In the genomic region with DNA sequence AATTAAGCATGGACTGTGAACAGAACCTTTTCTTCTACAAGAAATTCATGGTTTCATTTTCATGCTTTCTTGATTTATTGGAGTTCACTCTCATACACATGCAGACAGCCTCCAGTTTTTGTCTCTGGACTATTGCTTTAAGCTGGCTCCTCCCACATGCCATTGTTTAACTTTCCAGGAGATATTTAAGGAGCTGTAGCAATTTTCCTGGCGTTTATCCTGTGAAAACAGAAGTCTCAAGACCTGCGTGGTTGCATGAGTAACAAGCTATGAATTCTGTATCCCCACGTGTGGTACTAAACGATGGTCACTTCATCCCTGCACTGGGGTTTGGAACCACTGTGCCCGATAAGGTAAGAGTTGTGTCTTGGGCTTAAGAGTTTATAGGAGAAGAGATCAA, we compare ENCODE assay signal across 10 mouse cellular contexts. TPM values are rescaled to one million over a fixed set of nuclear protein-coding genes. Genes with fewer than 3 reads are reported as not detected.
A peak's percentile ranks its signal among the peaks of the same experiment; 100 is the strongest.
DNase-seq lines count a peak whose midpoint lies in the region; ATAC-seq and TF ChIP-seq lines count a peak whose summit lies in the region.
"Had no signal": no experiment of that assay in that cellular context is flagged by ENCODE, and none has a peak within 500 bp of the region (broad histone marks: within the 10 kb centered on the region; RNA-seq: fewer than 3 reads in every experiment).

No protein-coding gene starts in this region.

- no peaks in the 10 kb centered on the region for H3K27me3 ChIP-seq in kidney, embryonic 14.5 days (ENCODE audit: control insufficient read depth, insufficient read depth, low read length)
- no peaks in the 10 kb centered on the region for H3K27me3 ChIP-seq in Patski
- H3K27me3 ChIP-seq in heart, embryonic 12.5 days (replicated peaks), result no peaks in the 10 kb centered on the region
- no peaks in the 10 kb centered on the region for H3K27me3 ChIP-seq in lung, embryonic 16.5 days (ENCODE audit: control insufficient read depth, insufficient read depth, low read depth, low read length)

- no peaks in the 10 kb centered on the region for H3K9me3 ChIP-seq in kidney, embryonic 14.5 days (ENCODE audit: control insufficient read depth, low read length)
- H3K9me3 ChIP-seq in heart, embryonic 12.5 days (replicated peaks), result no peaks in the 10 kb centered on the region
- no peaks in the 10 kb centered on the region for H3K9me3 ChIP-seq in lung, embryonic 16.5 days (ENCODE audit: control insufficient read depth, low read length)

- in situ Hi-C loops in Patski (cut with MboI; ENCODE audit: low pct_unique_long_range_greater_than_20kb), result no loop called here

- no peak overlapping the region for H3K4me3 ChIP-seq in kidney, embryonic 14.5 days (ENCODE audit: low read length)
- H3K4me3 ChIP-seq in heart, embryonic 12.5 days, result no peak overlapping the region
- peak overlapping the region; percentile 21; the same call in 1 of the 2 replicates for H3K4me3 ChIP-seq in lung, embryonic 16.5 days (ENCODE audit: low read length)

- WGBS in kidney, embryonic 14.5 days, result 38% methylated on average over 5 of the region's 5 CpGs
- 45% methylated on average over 5 of the region's 5 CpGs for WGBS in heart, embryonic 12.5 days
- 30% methylated on average over 5 of the region's 5 CpGs for WGBS in lung, embryonic 16.5 days

- no peaks in the 10 kb centered on the region for H3K4me1 ChIP-seq in kidney, embryonic 14.5 days (ENCODE audit: control insufficient read depth, insufficient read depth, low read length)
- no peaks in the 10 kb centered on the region for H3K4me1 ChIP-seq in heart, embryonic 12.5 days (replicated peaks)
- H3K4me1 ChIP-seq in lung, embryonic 16.5 days (replicated peaks; ENCODE audit: control insufficient read depth, insufficient read depth, low read length), result peaks cover 4% of the 10 kb centered on the region; the same call in 1 of the 2 replicates

- H3K9ac ChIP-seq in kidney, embryonic 14.5 days (ENCODE audit: low read depth, low read length), result no peak overlapping the region
- H3K9ac ChIP-seq in heart, embryonic 12.5 days, result no peak overlapping the region
- no peak overlapping the region for H3K9ac ChIP-seq in lung, embryonic 16.5 days (ENCODE audit: low read length)
- H3K9ac ChIP-seq: liver, embryonic 14.5 days had no signal

- no peak for TF ChIP-seq CTCF in Patski (IDR thresholded peaks at IDR 0.05)

- H3K36me3 ChIP-seq in kidney, embryonic 14.5 days (ENCODE audit: control insufficient read depth, insufficient read depth, low read length), result no peaks in the 10 kb centered on the region
- no peaks in the 10 kb centered on the region for H3K36me3 ChIP-seq in heart, embryonic 12.5 days
- H3K36me3 ChIP-seq in lung, embryonic 16.5 days (ENCODE audit: control insufficient read depth, insufficient read depth, low read length), result no peaks in the 10 kb centered on the region

- POLR2A ChIA-PET in Patski (lab: Charles Lee), result interaction anchor here (0.6 kb wide), 1 partner anchor 18 kb away, joined by 3 read pairs; no protein-coding TSS in a partner anchor

- H3K4me2 ChIP-seq in kidney, embryonic 14.5 days (replicated peaks; ENCODE audit: low read depth, low read length), result peak overlapping the region; percentile 17; the same call in 1 of the 2 replicates
- no peak overlapping the region for H3K4me2 ChIP-seq in heart, embryonic 12.5 days
- H3K4me2 ChIP-seq in lung, embryonic 16.5 days (ENCODE audit: low read depth, low read length), result peak overlapping the region; percentile 29

- H3K27ac ChIP-seq in kidney, embryonic 14.5 days (ENCODE audit: low read depth, low read length), result peak overlapping the region; percentile 47; the same call in 1 of the 2 replicates
- H3K27ac ChIP-seq in heart, embryonic 12.5 days (ENCODE audit: poor library complexity, severe bottlenecking), result peak overlapping the region; percentile 68
- H3K27ac ChIP-seq in lung, embryonic 16.5 days (ENCODE audit: low read length), result peak overlapping the region; percentile 50; the same call in 1 of the 2 replicates
- H3K27ac ChIP-seq: liver, embryonic 14.5 days had no signal

- CTCF ChIA-PET in Patski (lab: Charles Lee), result interaction anchor here (1.3 kb wide), 1 partner anchor 51 kb away, joined by 3 read pairs; no protein-coding TSS in a partner anchor

- DNase-seq in kidney, postnatal 4 days, result no peak
- peak; percentile 46 for DNase-seq in Patski (ENCODE audit: low read depth, low spot score)
- no peak for DNase-seq in right cerebral cortex, adult 18-20 months
- no peak for DNase-seq in ovary, postnatal 36 days (ENCODE audit: low spot score)
- DNase-seq in adrenal gland, adult 8-10 months, result no peak
- DNase-seq: adrenal gland, postnatal 10 days had no signal

- ATAC-seq in kidney, embryonic 14.5 days (ENCODE audit: low FRiP score, low TSS enrichment), result peak; percentile 66; the same call in 1 of the 2 replicates
- ATAC-seq in Patski, result peak; percentile 68
- ATAC-seq in heart, embryonic 12.5 days (ENCODE audit: insufficient number of reproducible peaks, low FRiP score), result peak; percentile 71
- no peak for ATAC-seq in lung, embryonic 16.5 days (ENCODE audit: low read depth)

RNA-seq across cellular contexts. Expression of a gene that starts 10.6 kb away (rescaled TPM):
- polyA plus RNA-seq in kidney, embryonic 14.5 days (2014; fragmentation: Nextera tagmentation; extraction: Ambion mirVana), result 1.6 and 1.9 TPM in 2 replicates
- 2.2 TPM for polyA plus RNA-seq in Patski (2021)
- polyA plus RNA-seq in heart, embryonic 12.5 days (2016; fragmentation: Nextera tagmentation; extraction: Ambion mirVana), result 1.9 and 2.4 TPM in 2 replicates
- polyA plus RNA-seq in lung, embryonic 16.5 days (2015; fragmentation: Nextera tagmentation; extraction: Ambion mirVana), result 4.9 and 7.7 TPM in 2 replicates
- 1 to 10 TPM in 3 of 4 experiments, under 1 TPM in 1; 0.77 to 3.4 (median 1.8) TPM for total RNA-seq in adrenal gland, adult 8-10 months (2022)
